Mouse (Mus musculus) bone marrow macrophage, adult 2 months (primary cell): ENCODE data around the gene Kcnip1.

Source experiments
- CTCF ChIP-seq: IDR thresholded peaks from 2 replicates; pipeline ENCODE4 v1.5.1; 2012; ENCODE audit warnings: low read depth, mild to moderate bottlenecking, low read length, moderate library complexity
- POLR2A ChIP-seq: IDR thresholded peaks from 2 replicates; pipeline ENCODE4 v1.6.1; 2012; ENCODE audit warnings: mild to moderate bottlenecking, low read depth, low read length, borderline replicate concordance

DNA sequence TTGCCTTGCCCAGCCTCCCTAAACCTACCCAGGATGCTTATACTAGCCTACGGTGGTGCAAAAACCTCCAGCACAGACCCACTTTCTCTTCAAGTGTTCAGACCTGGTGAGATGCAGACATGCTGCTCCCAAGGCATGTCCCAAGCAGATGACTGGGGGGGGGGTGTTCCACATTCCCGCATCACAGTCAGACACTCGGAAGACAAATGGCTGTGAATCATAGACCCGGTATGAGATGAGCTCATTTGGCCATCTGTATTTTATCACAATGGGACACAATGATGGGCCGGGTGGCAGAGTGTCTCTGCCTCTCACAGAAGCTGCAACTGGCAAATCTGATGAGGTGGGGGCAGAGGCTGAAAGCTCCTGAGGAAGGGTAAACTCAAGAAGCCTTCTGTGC is 244.2 kb downstream of the Kcnip1 start:
- TF ChIP-seq CTCF (no peak), POLR2A (no peak)
